Comparison of ENCODE assay signal across 8 mouse cellular contexts in genomic region chr19:9027795-9028194, GRCm38 (mm10). TPM values are rescaled to one million over a fixed set of nuclear protein-coding genes. Genes with fewer than 3 reads are reported as not detected.
DNase-seq lines count a peak whose midpoint lies in the region; ATAC-seq and TF ChIP-seq lines count a peak whose summit lies in the region.

No protein-coding gene starts in this region.

- no peaks in the 10 kb centered on the region for H3K4me1 ChIP-seq in embryonic facial prominence, embryonic 11.5 days (ENCODE audit: control insufficient read depth, insufficient read depth, low read length)
- peaks cover 17% of the 10 kb centered on the region for H3K4me1 ChIP-seq in hindbrain, embryonic 13.5 days (replicated peaks)
- H3K4me1 ChIP-seq in midbrain, embryonic 15.5 days = peaks cover 11% of the 10 kb centered on the region

- peak in 1 of 2 experiments; percentile 5 for DNase-seq in layer of hippocampus, adult 2 months (ENCODE audit: low spot score in 2 of 2)
- no peak for DNase-seq in layer of hippocampus, adult 9-10 months (ENCODE audit: low spot score)
- peak; percentile 41 for DNase-seq in embryonic facial prominence, embryonic 11.5 days (ENCODE audit: low spot score)
- DNase-seq in frontal cortex, postnatal 14 days (ENCODE audit: low spot score in 2 of 2) = no peak
- no peak for DNase-seq in spleen, adult 12 weeks (ENCODE audit: low spot score)

- H3K9ac ChIP-seq in embryonic facial prominence, embryonic 11.5 days (replicated peaks; ENCODE audit: low read length) = no peak overlapping the region
- H3K9ac ChIP-seq in hindbrain, embryonic 13.5 days = no peak overlapping the region
- no peak overlapping the region for H3K9ac ChIP-seq in midbrain, embryonic 15.5 days

- ATAC-seq in embryonic facial prominence, embryonic 11.5 days (replicated peaks; ENCODE audit: insufficient number of reproducible peaks, low FRiP score, low TSS enrichment, low read depth) = no peak
- ATAC-seq in hindbrain, embryonic 13.5 days (ENCODE audit: low FRiP score) = peak; percentile 43; the same call in 1 of the 2 replicates
- peak; percentile 70 for ATAC-seq in midbrain, embryonic 15.5 days (replicated peaks)
- no peak for ATAC-seq in monocyte, adult 5-6 weeks (replicated peaks; ENCODE audit: insufficient number of reproducible peaks, low FRiP score, low TSS enrichment, poor library complexity, severe bottlenecking)

- no peak overlapping the region for H3K4me2 ChIP-seq in embryonic facial prominence, embryonic 11.5 days (ENCODE audit: low read depth, low read length)
- H3K4me2 ChIP-seq in hindbrain, embryonic 13.5 days = no peak overlapping the region
- H3K4me2 ChIP-seq in midbrain, embryonic 15.5 days = no peak overlapping the region

- TF ChIP-seq CTCF in layer of hippocampus, adult 2 months (conservative IDR thresholded peaks at IDR 0.05) = no peak

- no peak overlapping the region for H3K4me3 ChIP-seq in layer of hippocampus, adult 2 months
- no peak overlapping the region for H3K4me3 ChIP-seq in embryonic facial prominence, embryonic 11.5 days (ENCODE audit: low read depth, low read length)
- H3K4me3 ChIP-seq in hindbrain, embryonic 13.5 days = no peak overlapping the region
- no peak overlapping the region for H3K4me3 ChIP-seq in midbrain, embryonic 15.5 days

- peak overlapping the region; percentile 47; the same call in 1 of the 2 replicates for H3K27ac ChIP-seq in layer of hippocampus, adult 2 months
- no peak overlapping the region for H3K27ac ChIP-seq in embryonic facial prominence, embryonic 11.5 days (replicated peaks; ENCODE audit: low read depth, low read length)
- H3K27ac ChIP-seq in hindbrain, embryonic 13.5 days = peak overlapping the region; percentile 64
- H3K27ac ChIP-seq in midbrain, embryonic 15.5 days = peak overlapping the region; percentile 49; the same call in 1 of the 2 replicates

- H3K27me3 ChIP-seq in embryonic facial prominence, embryonic 11.5 days (ENCODE audit: control insufficient read depth, insufficient read depth, low read length) = no peaks in the 10 kb centered on the region
- no peaks in the 10 kb centered on the region for H3K27me3 ChIP-seq in hindbrain, embryonic 13.5 days
- no peaks in the 10 kb centered on the region for H3K27me3 ChIP-seq in midbrain, embryonic 15.5 days (replicated peaks)

- H3K36me3 ChIP-seq in embryonic facial prominence, embryonic 11.5 days (replicated peaks; ENCODE audit: control insufficient read depth, insufficient read depth, low read depth, low read length) = no peaks in the 10 kb centered on the region
- H3K36me3 ChIP-seq in hindbrain, embryonic 13.5 days = no peaks in the 10 kb centered on the region
- H3K36me3 ChIP-seq in midbrain, embryonic 15.5 days (replicated peaks) = no peaks in the 10 kb centered on the region

- WGBS in embryonic facial prominence, embryonic 11.5 days = 23% methylated on average over 5 of the region's 5 CpGs
- 22% methylated on average over 5 of the region's 5 CpGs for WGBS in hindbrain, embryonic 13.5 days
- 17% methylated on average over 5 of the region's 5 CpGs for WGBS in midbrain, embryonic 15.5 days

- no peaks in the 10 kb centered on the region for H3K9me3 ChIP-seq in embryonic facial prominence, embryonic 11.5 days (replicated peaks; ENCODE audit: control insufficient read depth, low read length)
- H3K9me3 ChIP-seq in hindbrain, embryonic 13.5 days = no peaks in the 10 kb centered on the region
- no peaks in the 10 kb centered on the region for H3K9me3 ChIP-seq in midbrain, embryonic 15.5 days

RNA-seq across cellular contexts. Expression of gene Ahnak, which starts 38.7 kb away (rescaled TPM):
- 10 to 100 TPM; 19.4 to 21.9 TPM for total RNA-seq in layer of hippocampus, adult 2 months (2021)
- polyA plus RNA-seq in embryonic facial prominence, embryonic 11.5 days (2014; fragmentation: Nextera tagmentation; extraction: Ambion mirVana) = 10.6 and 11.5 TPM in 2 replicates
- polyA plus RNA-seq in hindbrain, embryonic 13.5 days (2015; fragmentation: Nextera tagmentation; extraction: Ambion mirVana) = 5.7 and 6.4 TPM in 2 replicates
- 4.9 and 5.9 TPM in 2 replicates for polyA plus RNA-seq in midbrain, embryonic 15.5 days (2015; fragmentation: Nextera tagmentation; extraction: Ambion mirVana)
- 408 to 1,020 TPM (median 414 TPM) in 3 replicates for total RNA-seq in monocyte, adult 5-6 weeks (2017)

RNA-seq across cellular contexts. Expression of gene Scgb1a1, which starts 60.0 kb away (rescaled TPM):
- total RNA-seq in layer of hippocampus, adult 2 months (2021) = not detected
- polyA plus RNA-seq in embryonic facial prominence, embryonic 11.5 days (2014; fragmentation: Nextera tagmentation; extraction: Ambion mirVana) = not detected in 2 replicates
- not detected in 2 replicates for polyA plus RNA-seq in hindbrain, embryonic 13.5 days (2015; fragmentation: Nextera tagmentation; extraction: Ambion mirVana)
- polyA plus RNA-seq in midbrain, embryonic 15.5 days (2015; fragmentation: Nextera tagmentation; extraction: Ambion mirVana) = not detected in 2 replicates
- not detected in 3 replicates for total RNA-seq in monocyte, adult 5-6 weeks (2017)

Comparison
In these comparisons a context has a peak if more than half of its experiments do, and no peak if none do; other contexts are left out.
1. ATAC-seq: peak in hindbrain, embryonic 13.5 days (single experiment) and midbrain, embryonic 15.5 days (single experiment); none in embryonic facial prominence, embryonic 11.5 days (single experiment) and monocyte, adult 5-6 weeks (single experiment).